Mouse (Mus musculus): ENCODE measurements at regions not wholly inside any gene's neighbourhood (a gene's known extent, or its start where the extent isn't known, plus 50 kb on each side); places are given as distances from the start of the nearest gene placed in this dataset.

GRCm38 (mm10) chr16:90629121-90629930 is 97.9 kb downstream of the Mis18a start:
- no peak overlapping the region for H3K9ac ChIP-seq
- no peaks in the 10 kb centered on the region for H3K9me3 ChIP-seq (replicated peaks)
- H3K4me1 ChIP-seq: peaks cover 49% of the 10 kb centered on the region
- H3K36me3 ChIP-seq: no peaks in the 10 kb centered on the region
- ATAC-seq (ENCODE audit: insufficient number of reproducible peaks, low FRiP score, low TSS enrichment, low read depth): peak; percentile 82
- H3K27ac ChIP-seq (replicated peaks): peak overlapping the region; percentile 94
- peak overlapping the region; percentile 30 for H3K4me2 ChIP-seq (replicated peaks)
- H3K27me3 ChIP-seq: no peaks in the 10 kb centered on the region
- WGBS: 6% methylated on average over 19 of the region's 19 CpGs
- H3K4me3 ChIP-seq (replicated peaks): no peak overlapping the region

- Histone ChIP-seq H3K4me3 (replicated peaks) (no peak overlapping the region), H3K9ac (no peak overlapping the region), H3K36me3 (no peaks in the 10 kb centered on the region), H3K27ac (replicated peaks) (peak overlapping the region; percentile 94), H3K9me3 (replicated peaks) (no peaks in the 10 kb centered on the region), H3K4me1 (peaks cover 55% of the 10 kb centered on the region), H3K4me2 (replicated peaks) (peak overlapping the region; percentile 30), H3K27me3 (no peaks in the 10 kb centered on the region)
- ATAC-seq (ENCODE audit: insufficient number of reproducible peaks, low FRiP score, low TSS enrichment, low read depth): no peak
- 29% methylated on average over 13 of the region's 13 CpGs for WGBS
These were observed 98.5 kb downstream of the Mis18a start for GRCm38 (mm10) chr16:90628605-90629120.

GRCm38 (mm10) chr16:90626035-90626670 is 101.1 kb downstream of the Mis18a start:
- no peak overlapping the region for H3K4me3 ChIP-seq (replicated peaks)
- peak overlapping the region; percentile 61 for H3K27ac ChIP-seq (replicated peaks)
- H3K27me3 ChIP-seq: no peaks in the 10 kb centered on the region
- ATAC-seq (ENCODE audit: insufficient number of reproducible peaks, low FRiP score, low TSS enrichment, low read depth): no peak
- peaks cover 79% of the 10 kb centered on the region for H3K4me1 ChIP-seq
- 55% methylated on average over 9 of the region's 9 CpGs for WGBS
- H3K9me3 ChIP-seq (replicated peaks): no peaks in the 10 kb centered on the region
- H3K4me2 ChIP-seq (replicated peaks): no peak overlapping the region
- no peaks in the 10 kb centered on the region for H3K36me3 ChIP-seq
- H3K9ac ChIP-seq: no peak overlapping the region

- Histone ChIP-seq H3K9me3 (replicated peaks) (no peaks in the 10 kb centered on the region), H3K4me2 (replicated peaks) (no peak overlapping the region), H3K27me3 (no peaks in the 10 kb centered on the region), H3K4me3 (replicated peaks) (no peak overlapping the region), H3K9ac (no peak overlapping the region), H3K27ac (replicated peaks) (peak overlapping the region; percentile 61), H3K4me1 (peaks cover 77% of the 10 kb centered on the region), H3K36me3 (no peaks in the 10 kb centered on the region)
- WGBS: 47% methylated on average over 16 of the region's 16 CpGs
- ATAC-seq (ENCODE audit: insufficient number of reproducible peaks, low FRiP score, low TSS enrichment, low read depth): 0 out of 2 replicates have a peak, but pooled peaks have one; percentile 20
These were observed 101.7 kb downstream of the Mis18a start for GRCm38 (mm10) chr16:90625301-90626034.

- no peak overlapping the region for H3K4me3 ChIP-seq (replicated peaks)
- peak; percentile 45; the same call in 1 of the 2 replicates for ATAC-seq (ENCODE audit: insufficient number of reproducible peaks, low FRiP score, low TSS enrichment, low read depth)
- H3K9me3 ChIP-seq (replicated peaks): no peaks in the 10 kb centered on the region
- H3K36me3 ChIP-seq: no peaks in the 10 kb centered on the region
- H3K9ac ChIP-seq: no peak overlapping the region
- 40% methylated on average over 17 of the region's 17 CpGs for WGBS
- peak overlapping the region; percentile 1; the same call in 1 of the 2 replicates for H3K4me2 ChIP-seq (replicated peaks)
- peaks cover 64% of the 10 kb centered on the region for H3K4me1 ChIP-seq
- no peaks in the 10 kb centered on the region for H3K27me3 ChIP-seq
- H3K27ac ChIP-seq (replicated peaks): peak overlapping the region; percentile 61
These were observed 103.1 kb downstream of the Mis18a start for GRCm38 (mm10) chr16:90624039-90624625.

- Histone ChIP-seq H3K9ac (no peak overlapping the region), H3K9me3 (replicated peaks) (no peaks in the 10 kb centered on the region), H3K4me2 (replicated peaks) (no peak overlapping the region), H3K36me3 (no peaks in the 10 kb centered on the region), H3K27me3 (no peaks in the 10 kb centered on the region), H3K27ac (replicated peaks) (peak overlapping the region; percentile 86), H3K4me3 (replicated peaks) (no peak overlapping the region), H3K4me1 (peaks cover 52% of the 10 kb centered on the region)
- WGBS: 45% methylated on average over 8 of the region's 8 CpGs
- ATAC-seq (ENCODE audit: insufficient number of reproducible peaks, low FRiP score, low TSS enrichment, low read depth): no peak
These were observed 104.5 kb downstream of the Mis18a start for GRCm38 (mm10) chr16:90622677-90623225.

GRCm38 (mm10) chr16:90621761-90622411 is 105.3 kb downstream of the Mis18a start:
- H3K4me2 ChIP-seq (replicated peaks): no peak overlapping the region
- no peak overlapping the region for H3K4me3 ChIP-seq (replicated peaks)
- H3K27me3 ChIP-seq: no peaks in the 10 kb centered on the region
- no peak for ATAC-seq (ENCODE audit: insufficient number of reproducible peaks, low FRiP score, low TSS enrichment, low read depth)
- 35% methylated on average over 13 of the region's 13 CpGs for WGBS
- H3K9ac ChIP-seq: no peak overlapping the region
- H3K36me3 ChIP-seq: no peaks in the 10 kb centered on the region
- H3K4me1 ChIP-seq: peaks cover 52% of the 10 kb centered on the region
- peak overlapping the region; percentile 86 for H3K27ac ChIP-seq (replicated peaks)
- H3K9me3 ChIP-seq (replicated peaks): no peaks in the 10 kb centered on the region

- H3K9me3 ChIP-seq (replicated peaks): no peaks in the 10 kb centered on the region
- no peak for ATAC-seq (ENCODE audit: insufficient number of reproducible peaks, low FRiP score, low TSS enrichment, low read depth)
- WGBS: 77% methylated on average over 13 of the region's 13 CpGs
- peaks cover 37% of the 10 kb centered on the region for H3K4me1 ChIP-seq
- H3K4me2 ChIP-seq (replicated peaks): no peak overlapping the region
- H3K9ac ChIP-seq: no peak overlapping the region
- H3K27me3 ChIP-seq: no peaks in the 10 kb centered on the region
- H3K27ac ChIP-seq (replicated peaks): no peak overlapping the region
- H3K4me3 ChIP-seq (replicated peaks): no peak overlapping the region
- H3K36me3 ChIP-seq: no peaks in the 10 kb centered on the region
These were observed 107.5 kb downstream of the Mis18a start for GRCm38 (mm10) chr16:90619565-90620311.

- no peak overlapping the region for H3K4me2 ChIP-seq (replicated peaks)
- no peak overlapping the region for H3K9ac ChIP-seq
- H3K4me3 ChIP-seq (replicated peaks): no peak overlapping the region
- no peaks in the 10 kb centered on the region for H3K4me1 ChIP-seq
- no peak overlapping the region for H3K27ac ChIP-seq (replicated peaks)
- no peaks in the 10 kb centered on the region for H3K27me3 ChIP-seq
- ATAC-seq (ENCODE audit: insufficient number of reproducible peaks, low FRiP score, low TSS enrichment, low read depth): no peak
- no peaks in the 10 kb centered on the region for H3K9me3 ChIP-seq (replicated peaks)
- H3K36me3 ChIP-seq: no peaks in the 10 kb centered on the region
- 51% methylated on average over 10 of the region's 10 CpGs for WGBS
These were observed 111.4 kb downstream of the Mis18a start for GRCm38 (mm10) chr16:90615791-90616190.

GRCm38 (mm10) chr16:90614137-90614536 is 113.1 kb downstream of the Mis18a start:
- 85% methylated on average over 1 of the region's 1 CpGs for WGBS
- Histone ChIP-seq H3K27me3 (no peaks in the 10 kb centered on the region), H3K36me3 (no peaks in the 10 kb centered on the region), H3K9ac (no peak overlapping the region), H3K4me3 (replicated peaks) (no peak overlapping the region), H3K4me1 (no peaks in the 10 kb centered on the region), H3K27ac (replicated peaks) (no peak overlapping the region), H3K9me3 (replicated peaks) (no peaks in the 10 kb centered on the region), H3K4me2 (replicated peaks) (no peak overlapping the region)
- ATAC-seq (ENCODE audit: insufficient number of reproducible peaks, low FRiP score, low TSS enrichment, low read depth): no peak
